Mouse (Mus musculus): ENCODE measurements around the gene Erg28. TPM values are rescaled to one million over a fixed set of nuclear protein-coding genes. Genes with fewer than 3 reads are reported as not detected.

Gene Erg28
- polyA plus RNA-seq, 1 experiment: 47.4 TPM

GRCm38 (mm10) chr12:85813599-85813998, 10.8 kb downstream of the Erg28 start:
- no peak for DNase-seq (ENCODE audit: low read depth)

- DNase-seq (ENCODE audit: low read depth): no peak
Measured at GRCm38 (mm10) chr12:85811676-85812075, 12.7 kb downstream of the Erg28 start.

GRCm38 (mm10) chr12:85810959-85811358, 13.4 kb downstream of the Erg28 start:
- no peak for DNase-seq (ENCODE audit: low read depth)

GRCm38 (mm10) chr12:85809726-85810125, 14.6 kb downstream of the Erg28 start:
- DNase-seq (ENCODE audit: low read depth): no peak

GRCm38 (mm10) chr12:85800031-85800430, 24.3 kb downstream of the Erg28 start:
- DNase-seq (ENCODE audit: low read depth): no peak

GRCm38 (mm10) chr12:85795551-85795950, 28.8 kb downstream of the Erg28 start:
- no peak for DNase-seq (ENCODE audit: low read depth)

GRCm38 (mm10) chr12:85794094-85794493, 30.3 kb downstream of the Erg28 start:
- DNase-seq (ENCODE audit: low read depth): no peak

- no peak for DNase-seq (ENCODE audit: low read depth)
Measured at GRCm38 (mm10) chr12:85792821-85793346, 31.5 kb downstream of the Erg28 start.

- DNase-seq (ENCODE audit: low read depth): no peak
Measured at GRCm38 (mm10) chr12:85792158-85792557, 32.2 kb downstream of the Erg28 start.

GRCm38 (mm10) chr12:85784916-85785815, 39.2 kb downstream of the Erg28 start:
- DNase-seq (ENCODE audit: low read depth): no peak

- no peak for DNase-seq (ENCODE audit: low read depth)
Measured at GRCm38 (mm10) chr12:85781606-85782005, 42.7 kb downstream of the Erg28 start.

- no peak for DNase-seq (ENCODE audit: low read depth)
Measured at GRCm38 (mm10) chr12:85779707-85780106, 44.6 kb downstream of the Erg28 start.

GRCm38 (mm10) chr12:85778962-85779361, 45.4 kb downstream of the Erg28 start:
- DNase-seq (ENCODE audit: low read depth): no peak

GRCm38 (mm10) chr12:85771356-85771755, 53.0 kb downstream of the Erg28 start:
- DNase-seq (ENCODE audit: low read depth): no peak

GRCm38 (mm10) chr12:85767750-85768149, 56.6 kb downstream of the Erg28 start:
- no peak for DNase-seq (ENCODE audit: low read depth)

- DNase-seq (ENCODE audit: low read depth): no peak
Measured at GRCm38 (mm10) chr12:85766287-85766686, 58.1 kb downstream of the Erg28 start.

Other genes starting within 250 kb of the Erg28 start
- 8.5 and 9.0 TPM in 2 replicates for gene Jdp2, start 225.5 kb downstream of the Erg28 start, polyA plus RNA-seq (2012; rRNA removed)
- 0.77 and 1.3 TPM in 2 replicates for gene Batf, start 137.9 kb downstream of the Erg28 start, polyA plus RNA-seq (2012; rRNA removed)
- 1.8 and 2.0 TPM in 2 replicates for gene Flvcr2, start 78.0 kb downstream of the Erg28 start, polyA plus RNA-seq (2012; rRNA removed)
- gene Ttll5, start 109 bp upstream of the Erg28 start, polyA plus RNA-seq (2012; rRNA removed): 10.1 and 13.5 TPM in 2 replicates

Data from gonadal fat pad, adult 2 months (tissue).